8 mouse cellular contexts compared by ENCODE assay signal in the genomic region with DNA sequence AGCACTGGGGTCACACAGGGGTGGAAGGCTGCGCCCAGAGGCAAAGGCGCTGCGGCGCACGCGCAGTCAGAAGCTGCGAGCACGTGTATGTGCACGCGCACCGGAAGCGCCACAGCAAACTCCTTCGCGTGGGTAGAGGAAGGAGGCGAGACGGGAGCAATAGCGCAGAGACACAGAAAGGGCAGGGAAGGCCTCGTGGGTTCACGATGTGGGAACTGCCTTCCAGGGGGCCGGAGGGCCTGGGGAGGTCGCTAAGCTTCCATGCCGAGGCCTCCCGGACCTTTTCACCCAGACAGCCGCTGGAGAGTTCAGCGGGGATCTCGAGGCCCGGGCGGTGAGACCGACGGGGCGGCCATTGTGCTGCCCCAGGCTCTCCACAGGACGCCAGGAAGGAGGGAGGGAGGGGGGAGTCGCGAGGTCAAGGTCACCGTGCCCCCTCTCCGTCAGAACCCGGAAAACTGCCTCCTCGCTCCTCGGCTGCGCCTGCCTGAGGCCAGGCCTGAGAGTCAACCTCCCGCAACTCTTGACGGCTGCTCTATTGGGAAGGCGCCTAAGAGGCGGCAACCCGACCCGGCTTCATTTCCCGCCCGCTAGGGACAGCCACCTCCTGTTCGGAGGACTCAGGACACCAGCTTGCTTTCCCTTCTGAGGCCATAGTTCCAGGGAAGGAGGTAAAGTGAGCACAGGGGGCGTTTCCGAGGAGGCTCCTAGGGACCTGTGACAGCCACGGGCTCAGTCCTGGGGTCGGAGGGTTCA. TPM values are rescaled to one million over a fixed set of nuclear protein-coding genes. Genes with fewer than 3 reads are reported as not detected.
DNase-seq lines count a peak whose midpoint lies in the region; ATAC-seq and TF ChIP-seq lines count a peak whose summit lies in the region.

A gene (plus strand): TSS at position 453 of the 756 bp plus-strand sequence.

- H3K9me3 ChIP-seq in forebrain, embryonic 13.5 days (replicated peaks): no peaks in the 10 kb centered on the region
- no peaks in the 10 kb centered on the region for H3K9me3 ChIP-seq in limb, embryonic 13.5 days
- no peaks in the 10 kb centered on the region for H3K9me3 ChIP-seq in neural tube, embryonic 15.5 days (replicated peaks)

- H3K4me1 ChIP-seq in forebrain, embryonic 13.5 days: peaks cover 8% of the 10 kb centered on the region
- no peaks in the 10 kb centered on the region for H3K4me1 ChIP-seq in kidney, adult 2 months (ENCODE audit: control insufficient read depth, insufficient read depth, low read length)
- peaks cover 12% of the 10 kb centered on the region for H3K4me1 ChIP-seq in limb, embryonic 13.5 days
- H3K4me1 ChIP-seq in neural tube, embryonic 15.5 days: peaks cover 9% of the 10 kb centered on the region

- WGBS in forebrain, embryonic 13.5 days: 9% methylated on average over 42 of the region's 53 CpGs
- WGBS in kidney, adult 2 months: 34% methylated on average over 53 of the region's 53 CpGs
- 14% methylated on average over 53 of the region's 53 CpGs for WGBS in limb, embryonic 13.5 days
- WGBS in neural tube, embryonic 15.5 days: 14% methylated on average over 52 of the region's 53 CpGs

- no peak for TF ChIP-seq POLR2A in kidney, adult 2 months (IDR thresholded peaks at IDR 0.05; ENCODE audit: low read depth, low read length)

- peak within 1 kb of the TSS; percentile 55 for H3K9ac ChIP-seq in forebrain, embryonic 13.5 days
- peak within 1 kb of the TSS; percentile 60 for H3K9ac ChIP-seq in limb, embryonic 13.5 days
- peak within 1 kb of the TSS; percentile 27; the same call in 1 of the 2 replicates for H3K9ac ChIP-seq in neural tube, embryonic 15.5 days (replicated peaks)

- peak within 1 kb of the TSS; percentile 67 for H3K4me2 ChIP-seq in forebrain, embryonic 13.5 days
- peak within 1 kb of the TSS; percentile 64 for H3K4me2 ChIP-seq in limb, embryonic 13.5 days (replicated peaks)
- peak within 1 kb of the TSS; percentile 74 for H3K4me2 ChIP-seq in neural tube, embryonic 15.5 days

- DNase-seq in ovary, postnatal 36 days (ENCODE audit: low spot score): peak; percentile 54
- DNase-seq in ovary, postnatal 14 days (ENCODE audit: low spot score): no peak
- DNase-seq in kidney, adult 2 months: peak; percentile 58
- no peak for DNase-seq in urinary bladder, postnatal 10 days (ENCODE audit: low spot score)
- DNase-seq in thymus, postnatal 14 days: no peak

- H3K36me3 ChIP-seq in forebrain, embryonic 13.5 days (ENCODE audit: poor library complexity, severe bottlenecking): no peaks in the 10 kb centered on the region
- H3K36me3 ChIP-seq in kidney, adult 2 months (ENCODE audit: control insufficient read depth, insufficient read depth, low read length): no peaks in the 10 kb centered on the region
- no peaks in the 10 kb centered on the region for H3K36me3 ChIP-seq in limb, embryonic 13.5 days
- no peaks in the 10 kb centered on the region for H3K36me3 ChIP-seq in neural tube, embryonic 15.5 days

- ATAC-seq in forebrain, embryonic 13.5 days: peak; percentile 67
- ATAC-seq in limb, embryonic 13.5 days (ENCODE audit: low FRiP score, low read depth): no peak
- ATAC-seq in neural tube, embryonic 15.5 days (ENCODE audit: low FRiP score): peak; percentile 77

- no peak within 1 kb of the TSS for H3K27ac ChIP-seq in forebrain, embryonic 13.5 days
- no peak within 1 kb of the TSS for H3K27ac ChIP-seq in kidney, adult 2 months (ENCODE audit: insufficient read depth, low read depth, low read length)
- H3K27ac ChIP-seq in limb, embryonic 13.5 days: no peak within 1 kb of the TSS
- H3K27ac ChIP-seq in neural tube, embryonic 15.5 days (replicated peaks): no peak within 1 kb of the TSS

- H3K4me3 ChIP-seq in forebrain, embryonic 13.5 days: peak within 1 kb of the TSS; percentile 37
- no peak within 1 kb of the TSS for H3K4me3 ChIP-seq in kidney, adult 2 months (ENCODE audit: insufficient read depth, low read depth, low read length)
- H3K4me3 ChIP-seq in limb, embryonic 13.5 days: peak within 1 kb of the TSS; percentile 35
- H3K4me3 ChIP-seq in neural tube, embryonic 15.5 days (replicated peaks): peak within 1 kb of the TSS; percentile 40

- no peak for TF ChIP-seq CTCF in kidney, adult 2 months (conservative IDR thresholded peaks at IDR 0.05; ENCODE audit: insufficient read depth, insufficient read length, low read depth, low read length)

- H3K27me3 ChIP-seq in forebrain, embryonic 13.5 days: peaks cover 54% of the 10 kb centered on the region
- no peaks in the 10 kb centered on the region for H3K27me3 ChIP-seq in kidney, adult 2 months (replicated peaks; ENCODE audit: control insufficient read depth, insufficient read depth, low read length)
- peaks cover 32% of the 10 kb centered on the region for H3K27me3 ChIP-seq in limb, embryonic 13.5 days
- peaks cover 28% of the 10 kb centered on the region for H3K27me3 ChIP-seq in neural tube, embryonic 15.5 days (replicated peaks)

RNA-seq across cellular contexts. Expression of the gene that starts here (rescaled TPM):
- 0.11 and 0.23 TPM in 2 replicates for polyA plus RNA-seq in forebrain, embryonic 13.5 days (2015; fragmentation: Nextera tagmentation; extraction: Ambion mirVana)
- polyA plus RNA-seq in kidney, adult 2 months (2012; rRNA removed): 0.05 TPM in 1 of 2 replicates, not detected in the other
- polyA plus RNA-seq in limb, embryonic 13.5 days (2015; fragmentation: Nextera tagmentation; extraction: Ambion mirVana): 0.28 and 0.43 TPM in 2 replicates
- 0.67 and 0.78 TPM in 2 replicates for polyA plus RNA-seq in neural tube, embryonic 15.5 days (2015; fragmentation: Nextera tagmentation; extraction: Ambion mirVana)

Comparison
In these comparisons a context has a peak if more than half of its experiments do, and no peak if none do; other contexts are left out.
1. Peak in ATAC-seq, H3K4me3 ChIP-seq, H3K9ac ChIP-seq and H3K4me2 ChIP-seq in forebrain, embryonic 13.5 days; RNA of the gene not detected or under 1 TPM.
2. Peak in DNase-seq in kidney, adult 2 months; RNA of the gene not detected or under 1 TPM.
3. Peak in ATAC-seq, H3K4me3 ChIP-seq, H3K9ac ChIP-seq and H3K4me2 ChIP-seq in neural tube, embryonic 15.5 days; RNA of the gene not detected or under 1 TPM.